Mouse (Mus musculus) right cerebral cortex, adult 18-20 months (tissue): ENCODE results near the gene 1500015O10Rik.

Experiments
- DNase-seq: peaks from one replicate; pipeline ENCODE4 v3.0.0; 2022; ENCODE audit warnings: mixed read lengths

Gene 1500015O10Rik

DNA sequence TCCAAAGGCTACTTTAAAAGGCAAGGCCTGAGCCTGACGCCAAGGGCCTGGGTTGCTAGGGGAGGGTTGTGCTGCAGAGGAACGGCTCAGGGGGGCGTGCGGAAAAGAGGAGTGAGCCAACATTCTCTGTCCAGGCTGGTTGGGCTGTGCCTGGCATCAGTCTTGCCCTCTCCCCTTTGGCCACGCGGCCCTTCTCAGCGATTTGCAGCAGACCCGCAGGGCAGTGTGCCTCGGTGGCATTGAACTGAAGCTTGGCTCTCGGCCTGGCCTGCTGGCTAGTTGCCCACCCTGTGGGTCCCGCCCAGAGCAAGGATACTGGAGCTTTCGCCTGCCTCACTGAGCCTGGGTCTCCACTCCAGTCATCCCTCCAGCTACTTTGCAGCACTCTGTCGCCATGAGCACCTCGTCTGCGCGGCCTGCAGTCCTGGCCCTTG lies at the start of gene 1500015O10Rik:
1500015O10Rik (plus strand) TSS at position 112 of the 434 bp plus-strand sequence.
- peak; percentile 51 for DNase-seq

DNA sequence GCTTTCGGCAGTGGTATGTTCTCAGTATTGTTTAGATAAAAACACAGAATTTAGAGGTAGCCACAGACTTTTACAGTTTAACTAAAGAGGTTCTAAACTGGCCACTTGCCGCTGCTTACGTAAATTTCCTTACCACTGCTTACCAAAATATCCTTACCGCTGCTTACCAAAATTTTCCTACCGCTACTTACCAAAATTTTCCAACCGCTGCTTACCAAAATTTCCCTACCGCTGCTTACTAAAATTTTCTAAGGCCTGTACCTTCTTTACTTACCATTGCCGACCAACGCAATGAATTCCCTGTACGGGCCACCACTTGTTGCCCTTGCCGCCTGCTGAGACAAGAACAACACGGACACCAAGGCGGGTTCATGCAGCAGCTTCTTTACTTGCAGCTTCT lies 40.4 kb upstream of the 1500015O10Rik start:
- no peak for DNase-seq

- DNase-seq, result no peak
Measured at GRCm38 (mm10) chr1:43690507-43690906, 39.9 kb upstream of the 1500015O10Rik start.

DNA sequence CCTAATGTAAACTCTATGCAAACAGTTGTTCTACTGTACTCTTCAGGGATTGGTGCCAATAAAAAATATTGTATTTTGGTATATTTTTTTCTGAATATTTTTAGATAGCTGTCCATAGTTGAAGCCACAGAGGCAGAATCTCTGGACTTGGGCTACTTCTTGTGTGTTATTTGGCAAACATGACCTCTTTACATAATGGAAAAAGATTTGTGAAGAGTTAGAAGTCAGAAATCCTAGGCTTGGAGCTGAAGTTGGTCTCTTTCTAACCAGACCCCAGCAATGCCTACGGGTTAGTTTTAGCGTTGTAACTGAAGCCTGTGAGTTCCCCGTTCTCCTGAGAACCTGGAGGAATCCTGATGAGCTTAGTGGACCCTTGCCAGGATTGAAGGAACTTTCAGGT lies 36.3 kb upstream of the 1500015O10Rik start:
- no peak for DNase-seq

- peak; percentile 85 for DNase-seq
Measured at GRCm38 (mm10) chr1:43694851-43695545, 35.4 kb upstream of the 1500015O10Rik start.

GRCm38 (mm10) chr1:43698577-43699000 lies 31.8 kb upstream of the 1500015O10Rik start:
- peak; percentile 26 for DNase-seq

DNA sequence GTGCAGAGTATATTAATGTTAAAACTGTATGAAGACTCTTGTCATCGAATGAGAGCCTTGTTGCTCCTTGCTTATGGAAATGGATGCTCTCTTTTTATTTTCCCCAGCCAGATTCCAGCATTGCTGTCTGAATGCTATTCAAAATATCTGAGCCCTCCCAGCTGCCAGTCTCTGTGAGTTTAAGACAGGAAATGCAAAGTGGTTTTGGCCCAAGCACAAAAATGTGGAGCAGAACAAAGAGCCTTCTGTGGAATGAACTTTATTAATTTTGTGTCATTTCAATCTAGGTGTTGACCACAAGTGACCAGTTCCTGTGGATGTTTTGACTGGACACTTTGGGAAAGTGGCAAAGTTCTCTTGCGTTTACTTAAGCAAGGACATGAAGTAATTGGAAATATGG lies 15.6 kb upstream of the 1500015O10Rik start:
- no peak for DNase-seq

GRCm38 (mm10) chr1:43717967-43718366 lies 12.4 kb upstream of the 1500015O10Rik start:
- DNase-seq, result no peak

- no peak for DNase-seq
Measured at GRCm38 (mm10) chr1:43718793-43719192, 11.6 kb upstream of the 1500015O10Rik start.

DNA sequence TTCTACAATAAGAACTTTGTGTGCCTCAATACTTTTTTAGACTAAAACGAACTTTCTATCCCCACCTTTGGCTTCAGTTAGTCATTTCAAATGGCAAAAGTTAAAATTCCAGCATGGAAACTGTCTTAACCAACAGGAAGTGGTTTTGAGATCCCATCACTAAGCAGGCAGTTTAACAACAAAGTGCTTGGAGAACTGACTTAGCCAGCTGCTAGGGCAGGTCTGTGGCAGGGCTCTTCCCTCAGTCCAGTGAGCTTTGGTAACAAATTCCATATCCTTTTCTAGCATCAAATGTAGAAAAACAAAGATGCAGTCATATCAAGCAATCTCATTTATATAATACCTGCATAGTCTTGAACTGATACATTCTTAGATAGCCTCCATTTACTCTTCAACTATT lies 7.9 kb upstream of the 1500015O10Rik start:
- DNase-seq, result no peak

DNA sequence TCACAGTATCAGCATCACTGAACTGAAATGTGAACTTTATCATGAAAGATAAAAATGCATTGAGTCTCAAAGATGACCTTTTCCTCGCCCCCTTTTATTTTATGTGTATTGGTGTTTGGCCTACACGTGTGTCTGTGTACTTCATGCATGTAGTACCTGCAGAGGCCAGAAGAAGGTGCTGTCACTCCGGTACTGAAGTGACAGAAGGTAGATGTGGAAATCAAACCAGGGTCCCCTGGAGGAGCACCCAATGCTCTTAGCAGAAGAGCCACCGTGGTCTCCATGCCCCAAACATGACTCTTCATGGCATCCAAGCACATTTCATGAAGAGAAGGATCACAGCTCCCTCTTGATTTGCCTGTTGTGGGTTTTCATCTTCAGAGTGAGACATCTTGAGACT lies 1.7 kb downstream of the 1500015O10Rik start:
- no peak for DNase-seq

GRCm38 (mm10) chr1:43732657-43733056 lies 2.3 kb downstream of the 1500015O10Rik start:
- DNase-seq, result no peak

GRCm38 (mm10) chr1:43737812-43738518 lies 7.6 kb downstream of the 1500015O10Rik start:
- DNase-seq, result peak; percentile 45

GRCm38 (mm10) chr1:43738519-43738894 lies 8.1 kb downstream of the 1500015O10Rik start:
- DNase-seq, result no peak

DNA sequence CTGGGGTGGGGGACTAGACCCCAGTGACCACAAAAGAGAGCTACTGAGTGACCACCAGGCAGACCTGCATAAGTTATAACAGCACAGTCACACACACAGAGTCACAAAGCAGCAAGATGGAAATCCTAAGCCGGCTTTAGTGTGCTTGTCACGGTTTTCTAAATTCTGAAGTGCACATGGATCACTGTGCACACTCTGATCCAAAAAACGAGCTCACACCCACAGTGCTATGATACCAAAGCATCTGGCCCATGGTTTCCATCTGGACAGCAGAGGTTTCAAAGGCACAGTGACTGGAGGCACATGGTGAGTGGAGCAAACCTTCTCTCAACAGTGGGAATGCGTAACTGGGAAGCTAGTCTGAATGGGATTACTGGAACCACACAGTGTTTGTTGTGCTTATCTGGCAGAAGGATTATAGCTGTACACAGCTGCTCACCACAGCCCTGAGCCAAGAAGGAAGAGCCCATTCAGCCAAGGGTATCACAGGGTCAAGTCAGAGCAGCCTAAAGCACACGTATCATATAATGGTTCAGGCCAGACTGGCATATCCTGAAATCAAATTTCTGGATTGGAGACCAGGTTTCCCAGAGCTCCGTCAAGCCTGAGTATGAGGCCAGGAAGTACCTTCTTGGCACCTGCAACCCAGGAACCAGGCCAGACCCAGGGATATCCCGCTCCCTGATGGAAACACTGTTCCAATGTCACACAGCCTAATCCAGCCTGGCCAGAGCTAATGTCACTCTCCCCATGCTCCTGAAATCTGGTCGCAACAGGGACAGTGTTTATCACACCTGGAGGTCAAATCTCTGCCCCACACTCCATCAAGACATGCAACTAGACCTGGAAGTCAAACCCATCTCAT lies 24.3 kb downstream of the 1500015O10Rik start:
- DNase-seq, result peak; percentile 28

- DNase-seq, result no peak
Measured at GRCm38 (mm10) chr1:43760085-43760484, 29.7 kb downstream of the 1500015O10Rik start.

- no peak for DNase-seq
Measured at GRCm38 (mm10) chr1:43764481-43764880, 34.1 kb downstream of the 1500015O10Rik start.

GRCm38 (mm10) chr1:43766328-43766727 lies 35.9 kb downstream of the 1500015O10Rik start:
- DNase-seq, result no peak

GRCm38 (mm10) chr1:43768385-43768990 lies 38.1 kb downstream of the 1500015O10Rik start:
- DNase-seq, result no peak

GRCm38 (mm10) chr1:43769348-43769747 lies 38.9 kb downstream of the 1500015O10Rik start:
- no peak for DNase-seq

- no peak for DNase-seq
Measured at GRCm38 (mm10) chr1:43770032-43770431, 39.6 kb downstream of the 1500015O10Rik start.

GRCm38 (mm10) chr1:43772694-43773093 lies 42.3 kb downstream of the 1500015O10Rik start:
- DNase-seq, result no peak

DNA sequence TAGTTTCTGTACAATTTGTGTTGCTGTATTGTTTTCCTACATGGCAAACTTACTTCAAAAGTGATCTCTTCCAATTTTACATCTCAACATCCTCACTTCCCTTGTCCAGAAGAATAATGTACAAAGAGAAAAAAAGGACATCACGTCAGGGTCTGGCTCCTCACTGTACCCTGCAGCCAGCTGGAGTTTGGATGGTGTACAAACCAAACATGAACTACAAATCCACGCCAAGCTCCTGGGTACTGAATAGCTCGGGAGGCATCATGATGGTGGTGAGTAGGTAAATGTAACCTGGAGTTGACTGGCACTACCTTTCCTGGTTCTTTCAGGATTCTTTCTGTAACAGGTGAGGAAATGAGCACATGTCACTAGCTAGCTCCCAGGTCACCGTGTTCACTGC lies 43.7 kb downstream of the 1500015O10Rik start:
- DNase-seq, result no peak
